Mouse (Mus musculus) ES-E14 (cell line): ENCODE results near the gene Olfr935. TPM values are rescaled to one million over a fixed set of nuclear protein-coding genes. Genes with fewer than 3 reads are reported as not detected.

Experiments used
- DNase-seq: peaks from one replicate; pipeline ENCODE4 v3.0.0-alpha.2; 2013; ENCODE audit warnings: low read depth, low spot score
- H3K27ac ChIP-seq: 2 replicates; pipeline ENCODE4 v1.5.1; 2012; ENCODE audit warnings: low read depth, mild to moderate bottlenecking, low read length, moderate library complexity, mixed read lengths; ENCODE audit not compliant: poor library complexity, insufficient read depth, severe bottlenecking
- H3K36me3 ChIP-seq: 2 replicates; pipeline ENCODE4 v1.6.1; 2012; ENCODE audit warnings: mild to moderate bottlenecking, low read length, moderate library complexity, mixed read lengths; ENCODE audit not compliant: control insufficient read depth, poor library complexity, insufficient read depth, severe bottlenecking
- H3K4me1 ChIP-seq, 2 experiments: fragments of 150-350 bp in 1 of 2; sonication (generic) in 1 of 2; 2 replicates each; pipeline ENCODE4 v1.6.1; 2012; ENCODE audit warnings: low read length in 2 of 2, mild to moderate bottlenecking in 1 of 2, mixed read lengths in 1 of 2; ENCODE audit not compliant: control insufficient read depth in 2 of 2, insufficient read depth in 2 of 2, poor library complexity in 1 of 2
- H3K4me3 ChIP-seq, 2 experiments: fragments of 150-350 bp in 1 of 2; sonication (generic) in 1 of 2; 2 replicates each; pipeline ENCODE4 v1.5.1; 2012; ENCODE audit warnings: low read length in 2 of 2, low read depth in 1 of 2, mild to moderate bottlenecking in 1 of 2, mixed read lengths in 1 of 2; ENCODE audit not compliant: insufficient read depth in 1 of 2, poor library complexity in 1 of 2, severe bottlenecking in 1 of 2
- H3K9ac ChIP-seq: 2 replicates; pipeline ENCODE4 v1.6.1; 2012; ENCODE audit warnings: low read depth, mild to moderate bottlenecking, low read length, mixed read lengths; ENCODE audit not compliant: poor library complexity, insufficient read depth, severe bottlenecking
- H3K9me3 ChIP-seq: fragments of 150-350 bp; sonication (generic); 2 replicates; pipeline ENCODE4 v1.6.1; 2012; ENCODE audit warnings: low read depth, mild to moderate bottlenecking, low read length; ENCODE audit not compliant: control insufficient read depth, insufficient read depth
- CHD2 ChIP-seq: IDR thresholded peaks from 2 replicates; pipeline ENCODE4 v1.6.1; 2014; ENCODE audit warnings: mild to moderate bottlenecking, low read depth, low read length, inconsistent platforms
- HCFC1 ChIP-seq: IDR thresholded peaks from 2 replicates; pipeline ENCODE4 v1.6.1; 2012; ENCODE audit warnings: low read length, inconsistent platforms, borderline replicate concordance; ENCODE audit not compliant: insufficient read depth
- MAFK ChIP-seq: IDR thresholded peaks from 2 replicates; pipeline ENCODE4 v1.6.1; 2014; ENCODE audit warnings: mild to moderate bottlenecking, low read depth, low read length, inconsistent platforms; ENCODE audit not compliant: insufficient read depth
- ZC3H11A ChIP-seq: IDR thresholded peaks from 2 replicates; pipeline ENCODE4 v1.6.1; 2012; ENCODE audit warnings: low read depth, mild to moderate bottlenecking, inconsistent platforms, low read length, borderline replicate concordance
- ZNF384 ChIP-seq: IDR thresholded peaks from 2 replicates; pipeline ENCODE4 v1.6.1; 2012; ENCODE audit warnings: low read depth, low read length, inconsistent platforms
- in situ Hi-C, 2 experiments: fragments of 600-800 bp; cut with MboI; formaldehyde crosslinking; loops; one replicate each; pipeline ENCODE4 v1.15.1; 2025; ENCODE audit warnings: low sequenced_read_pairs in 2 of 2, inconsistent platforms in 1 of 2; ENCODE audit not compliant: unreplicated experiment in 2 of 2
- total RNA-seq: library from RNA; depleted of rRNA; stranded (reverse); fragments of 300-350 nt; gene quantifications from 2 replicates; pipeline ENCODE4 v1.2.3, GENCODE M21; 2012; rRNA removed

Gene Olfr935
- not detected in 2 replicates for total RNA-seq

DNA sequence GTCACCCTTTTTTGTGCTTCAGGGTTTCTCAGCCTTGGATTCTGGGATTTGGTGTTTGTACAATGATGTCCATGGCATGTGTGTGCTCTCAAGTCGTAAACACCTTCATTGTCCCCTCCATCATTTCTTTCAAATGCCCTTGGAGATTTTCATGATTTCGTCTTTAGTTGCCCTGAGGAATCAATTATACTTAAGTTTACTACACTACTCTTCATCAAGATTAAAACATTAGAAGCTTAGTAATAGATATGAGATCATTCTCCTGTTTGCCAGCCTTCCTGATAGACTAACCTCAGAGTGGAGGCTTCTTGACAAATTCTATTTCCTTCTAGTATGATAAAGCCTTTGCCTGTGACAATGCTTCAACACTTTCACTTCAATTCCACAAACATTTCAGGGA lies at the start of gene Olfr935:
TSS of gene Olfr935 (minus strand) at position 101 of the 400 bp plus-strand sequence.
- Histone ChIP-seq H3K9ac (no peak within 1 kb of the TSS), H3K27ac (no peak within 1 kb of the TSS), H3K36me3 (no peaks in the 10 kb centered on the region), H3K4me3 (no peak within 1 kb of the TSS), H3K4me1 (no peaks in the 10 kb centered on the region), H3K9me3 (no peaks in the 10 kb centered on the region)
- TF ChIP-seq ZNF384 (no peak), MAFK (no peak), CHD2 (no peak), HCFC1 (no peak), ZC3H11A (no peak)
- in situ Hi-C loops, result no loop called here
- no peak for DNase-seq

DNA sequence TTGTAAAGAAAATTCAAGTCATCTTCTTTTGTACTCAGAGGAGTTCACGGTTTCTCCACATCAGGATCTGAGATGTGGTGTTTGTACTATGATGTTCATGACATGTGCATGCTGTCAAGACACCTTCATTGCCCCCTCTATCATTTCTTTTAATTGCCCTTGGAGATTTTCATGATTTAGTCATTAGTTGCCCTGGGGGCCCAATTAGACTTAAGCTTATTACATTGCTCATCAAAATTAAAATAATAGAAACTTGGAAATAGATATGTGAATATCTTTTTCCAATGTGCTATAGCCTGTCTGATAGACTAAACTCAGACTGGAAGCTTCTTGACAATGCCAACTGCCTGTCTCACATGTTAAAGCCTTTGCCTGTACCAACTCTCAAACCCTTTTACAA lies 23.8 kb upstream of the Olfr935 start, which contains the start of gene Olfr146:
TSS of gene Olfr146 (minus strand) at position 101 of the 400 bp plus-strand sequence.
- no peak for DNase-seq
- in situ Hi-C loops, result no loop called here
- H3K36me3 ChIP-seq, result no peaks in the 10 kb centered on the region
- no peaks in the 10 kb centered on the region for H3K9me3 ChIP-seq
- H3K4me3 ChIP-seq, result no peak within 1 kb of the TSS
- no peak within 1 kb of the TSS for H3K27ac ChIP-seq
- no peaks in the 10 kb centered on the region for H3K4me1 ChIP-seq
- TF ChIP-seq ZC3H11A, result no peak
- no peak for TF ChIP-seq ZNF384
- no peak within 1 kb of the TSS for H3K9ac ChIP-seq

DNA sequence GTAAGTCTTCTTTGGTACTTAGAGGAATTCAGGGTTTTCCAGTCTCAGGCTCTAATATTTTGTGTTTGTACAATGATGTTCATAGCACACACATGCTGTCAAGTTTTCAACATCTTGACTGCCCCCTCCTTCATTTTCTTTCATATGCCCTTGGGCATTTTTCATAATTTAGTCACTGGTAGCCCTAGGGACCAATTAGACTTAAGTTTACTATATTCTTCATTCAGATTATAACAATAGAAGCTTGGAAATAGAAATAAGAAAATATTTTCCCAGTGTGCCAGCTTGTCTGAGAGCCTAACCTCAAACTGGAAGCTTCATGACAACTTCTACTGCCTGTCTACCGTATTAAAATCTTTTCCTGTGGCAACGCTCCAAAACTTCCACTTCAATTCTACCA lies 11.3 kb downstream of the Olfr935 start, which contains the start of gene Olfr934:
TSS of gene Olfr934 (minus strand) at position 101 of the 400 bp plus-strand sequence.
- no peaks in the 10 kb centered on the region for H3K4me1 ChIP-seq
- TF ChIP-seq ZNF384 (no peak), CHD2 (no peak), HCFC1 (no peak), ZC3H11A (no peak), MAFK (no peak)
- H3K36me3 ChIP-seq, result no peaks in the 10 kb centered on the region
- H3K9ac ChIP-seq, result no peak within 1 kb of the TSS
- DNase-seq, result no peak
- H3K9me3 ChIP-seq, result no peaks in the 10 kb centered on the region
- in situ Hi-C loops, result no loop called here
- no peak within 1 kb of the TSS for H3K4me3 ChIP-seq
- H3K27ac ChIP-seq, result no peak within 1 kb of the TSS

DNA sequence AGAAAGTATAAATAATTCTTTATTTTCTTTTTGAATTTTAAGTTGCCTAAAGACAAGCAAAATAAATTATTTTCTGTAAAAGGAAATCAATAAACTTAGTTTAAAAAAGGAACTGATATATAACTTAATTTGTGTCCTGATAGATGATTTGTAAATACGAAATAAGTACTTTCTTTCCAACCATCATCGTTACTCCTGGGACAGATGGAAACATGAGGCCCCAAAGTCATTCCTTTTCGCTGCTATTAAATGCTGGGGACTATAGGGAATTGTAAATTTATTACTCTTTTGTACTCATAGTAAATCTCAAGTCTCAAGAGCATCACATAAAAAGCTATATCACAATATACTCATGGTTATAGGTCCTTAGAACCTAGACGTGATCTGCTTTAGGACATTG lies 27.5 kb downstream of the Olfr935 start, which contains the start of gene Olfr933:
TSS of gene Olfr933 (plus strand) at position 301 of the 400 bp plus-strand sequence.
- Histone ChIP-seq H3K9ac (no peak within 1 kb of the TSS), H3K27ac (no peak within 1 kb of the TSS), H3K9me3 (no peaks in the 10 kb centered on the region), H3K4me3 (no peak within 1 kb of the TSS), H3K4me1 (no peaks in the 10 kb centered on the region), H3K36me3 (no peaks in the 10 kb centered on the region)
- in situ Hi-C loops, result no loop called here
- no peak for DNase-seq
- no peak for TF ChIP-seq CHD2
- TF ChIP-seq MAFK, result no peak
- no peak for TF ChIP-seq ZC3H11A
- no peak for TF ChIP-seq ZNF384
- no peak for TF ChIP-seq HCFC1

DNA sequence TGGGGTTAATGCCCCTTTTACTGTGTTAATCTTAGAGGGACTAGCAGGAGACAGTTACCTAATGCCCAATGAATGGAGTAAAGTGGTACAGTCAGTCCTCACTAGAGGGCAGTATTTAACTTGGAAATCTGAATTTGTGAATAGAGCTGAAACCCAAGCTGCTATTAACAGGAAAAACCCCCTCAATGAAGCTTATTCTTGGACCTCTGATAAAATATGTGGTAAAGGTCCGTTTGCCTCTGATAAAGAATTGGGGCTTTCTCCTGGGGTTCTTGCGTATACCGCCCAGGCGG lies 45.4 kb downstream of the Olfr935 start:
- Histone ChIP-seq H3K4me3 (no peak overlapping the region), H3K9me3 (no peaks in the 10 kb centered on the region), H3K27ac (no peak overlapping the region), H3K4me1 (no peaks in the 10 kb centered on the region), H3K9ac (no peak overlapping the region), H3K36me3 (no peaks in the 10 kb centered on the region)
- peak; percentile 52; the same call in 1 of the 2 replicates for TF ChIP-seq ZC3H11A
- no peak for TF ChIP-seq HCFC1
- no peak for TF ChIP-seq ZNF384
- no peak for TF ChIP-seq MAFK
- peak; percentile 12 for DNase-seq
- in situ Hi-C loops, result no loop called here
